Mouse (Mus musculus) hindbrain, postnatal 0 days (tissue): ENCODE data around the gene S1pr4. TPM values are rescaled to one million over a fixed set of nuclear protein-coding genes. Genes with fewer than 3 reads are reported as not detected.
A peak's percentile ranks its signal among the peaks of the same experiment; 100 is the strongest.

Source experiments
- ATAC-seq: fragments of 200-750 bp; cut with Nextera tagmentation; 2 replicates; pipeline ENCODE4 v1.8.0; 2017; ENCODE audit warnings: mild to moderate bottlenecking, moderate TSS enrichment, moderate library complexity
- DNase-seq: peaks from one replicate; pipeline ENCODE4 v3.0.0-alpha.2; 2015; ENCODE audit warnings: low spot score
- H3K27ac ChIP-seq: fragments of 300-500 bp; sonication (generic); 2 replicates; pipeline ENCODE4 v1.5.1; 2014; ENCODE audit warnings: mild to moderate bottlenecking
- H3K27me3 ChIP-seq: fragments of 300-500 bp; sonication (generic); 2 replicates; pipeline ENCODE4 v1.6.1; 2014; ENCODE audit warnings: low read length, mixed read lengths; ENCODE audit not compliant: insufficient read depth
- H3K36me3 ChIP-seq: fragments of 300-500 bp; sonication (generic); 2 replicates; pipeline ENCODE4 v1.6.1; 2014; ENCODE audit warnings: low read length, mixed read lengths; ENCODE audit not compliant: insufficient read depth
- H3K4me1 ChIP-seq: fragments of 300-500 bp; sonication (generic); 2 replicates; pipeline ENCODE4 v1.6.1; 2014; ENCODE audit warnings: antibody characterized with exemption, low read length, mixed read lengths; ENCODE audit not compliant: insufficient read depth
- H3K4me2 ChIP-seq: fragments of 300-500 bp; sonication (generic); 2 replicates; pipeline ENCODE4 v1.6.1; 2014; ENCODE audit warnings: low read depth, mild to moderate bottlenecking, low read length, moderate library complexity, mixed read lengths
- H3K4me3 ChIP-seq: fragments of 300-500 bp; sonication (generic); 2 replicates; pipeline ENCODE4 v1.5.1; 2014; ENCODE audit warnings: low read length
- H3K9ac ChIP-seq: fragments of 300-500 bp; sonication (generic); replicated peaks from 2 replicates; pipeline ENCODE4 v1.6.1; 2014; ENCODE audit warnings: mild to moderate bottlenecking, low read length, moderate library complexity, mixed read lengths
- H3K9me3 ChIP-seq: fragments of 300-500 bp; sonication (generic); 2 replicates; pipeline ENCODE4 v1.6.1; 2016; ENCODE audit warnings: low read length, mixed read lengths
- CTCF ChIP-seq: IDR thresholded peaks from 2 replicates; pipeline ENCODE4 v1.5.1; 2016; ENCODE audit warnings: antibody characterized with exemption, control low read depth, low read depth
- WGBS: fragments of 180-500 bp; shearing (Covaris S2); extraction: QIAGEN DNeasy Blood & Tissue Kit; methylation state at CpG from one replicate; pipeline ENCODE4 v1.1.7; 2014; 5-methylcytosine and 5-hydroxymethylcytosine counted together
- polyA plus RNA-seq: library from polyadenylated mRNA; unstranded; fragments of >200 nt; fragmentation: Nextera tagmentation; extraction: Ambion mirVana; gene quantifications from 2 replicates; pipeline ENCODE4 v1.2.1, GENCODE M21; 2015
- total RNA-seq: library from RNA; depleted of rRNA; stranded (reverse); fragments of >200 nt; gene quantifications from 2 replicates; pipeline ENCODE4 v1.2.3, GENCODE M21; 2014

S1pr4 gene
- total and polyA plus RNA-seq, 2 experiments from 2014 or later: 0.40 to 1.3 TPM

GRCm38 (mm10) chr10:81485060-81485449 lies 14.9 kb downstream of the S1pr4 start:
- no peak for TF ChIP-seq CTCF
- Histone ChIP-seq H3K27me3 (no peaks in the 10 kb centered on the region), H3K9ac (no peak overlapping the region), H3K36me3 (peaks cover 31% of the 10 kb centered on the region), H3K9me3 (no peaks in the 10 kb centered on the region), H3K4me3 (no peak overlapping the region), H3K4me2 (no peak overlapping the region), H3K27ac (peak overlapping the region; percentile 66; the same call in 1 of the 2 replicates), H3K4me1 (0 out of 2 replicates have a peak, but pooled peaks cover 5% of the 10 kb centered on the region)
- WGBS: 18% methylated on average over 2 of the region's 2 CpGs
- DNase-seq (peak; percentile 49), ATAC-seq (no peak)

- DNase-seq: peak; percentile 44
- no peak overlapping the region for H3K4me2 ChIP-seq
- no peak for ATAC-seq
- H3K36me3 ChIP-seq: peaks cover 26% of the 10 kb centered on the region
- WGBS: 41% methylated on average over 6 of the region's 6 CpGs
- peak overlapping the region; percentile 66 for H3K27ac ChIP-seq
- no peaks in the 10 kb centered on the region for H3K9me3 ChIP-seq
- no peaks in the 10 kb centered on the region for H3K27me3 ChIP-seq
- H3K4me3 ChIP-seq: no peak overlapping the region
- H3K9ac ChIP-seq: no peak overlapping the region; the same call in 1 of the 2 replicates
- 0 out of 2 replicates have a peak, but pooled peaks cover 5% of the 10 kb centered on the region for H3K4me1 ChIP-seq
- no peak for TF ChIP-seq CTCF
Observed at GRCm38 (mm10) chr10:81484441-81485059, 15.4 kb downstream of the S1pr4 start.

GRCm38 (mm10) chr10:81483983-81484382 lies 15.9 kb downstream of the S1pr4 start:
- H3K9ac ChIP-seq: no peak overlapping the region
- DNase-seq: peak; percentile 79
- WGBS: 19% methylated on average over 9 of the region's 9 CpGs
- 0 out of 2 replicates have a peak, but pooled peaks cover 5% of the 10 kb centered on the region for H3K4me1 ChIP-seq
- ATAC-seq: peak; percentile 38
- H3K4me2 ChIP-seq: no peak overlapping the region
- no peaks in the 10 kb centered on the region for H3K27me3 ChIP-seq
- H3K36me3 ChIP-seq: peaks cover 22% of the 10 kb centered on the region
- peak; percentile 75 for TF ChIP-seq CTCF
- H3K9me3 ChIP-seq: no peaks in the 10 kb centered on the region
- H3K4me3 ChIP-seq: no peak overlapping the region
- H3K27ac ChIP-seq: peak overlapping the region; percentile 66; the same call in 1 of the 2 replicates

GRCm38 (mm10) chr10:81482533-81482889 lies 17.4 kb downstream of the S1pr4 start, which contains the start of gene Celf5:
TSS of gene Celf5 (minus strand) at chr10:81482709.
- ATAC-seq (peak; percentile 66), DNase-seq (peak; percentile 82)
- H3K4me1 ChIP-seq: 0 out of 2 replicates have a peak, but pooled peaks cover 5% of the 10 kb centered on the region
- H3K9me3 ChIP-seq: no peaks in the 10 kb centered on the region
- peak within 1 kb of the TSS; percentile 85 for H3K27ac ChIP-seq
- WGBS: under 1% methylated on average over 32 of the region's 36 CpGs
- peak within 1 kb of the TSS; percentile 83 for H3K9ac ChIP-seq
- peak; percentile 59 for TF ChIP-seq CTCF
- H3K4me3 ChIP-seq: peak within 1 kb of the TSS; percentile 62
- H3K27me3 ChIP-seq: no peaks in the 10 kb centered on the region
- peak within 1 kb of the TSS; percentile 66 for H3K4me2 ChIP-seq
- H3K36me3 ChIP-seq: peaks cover 7% of the 10 kb centered on the region

DNA sequence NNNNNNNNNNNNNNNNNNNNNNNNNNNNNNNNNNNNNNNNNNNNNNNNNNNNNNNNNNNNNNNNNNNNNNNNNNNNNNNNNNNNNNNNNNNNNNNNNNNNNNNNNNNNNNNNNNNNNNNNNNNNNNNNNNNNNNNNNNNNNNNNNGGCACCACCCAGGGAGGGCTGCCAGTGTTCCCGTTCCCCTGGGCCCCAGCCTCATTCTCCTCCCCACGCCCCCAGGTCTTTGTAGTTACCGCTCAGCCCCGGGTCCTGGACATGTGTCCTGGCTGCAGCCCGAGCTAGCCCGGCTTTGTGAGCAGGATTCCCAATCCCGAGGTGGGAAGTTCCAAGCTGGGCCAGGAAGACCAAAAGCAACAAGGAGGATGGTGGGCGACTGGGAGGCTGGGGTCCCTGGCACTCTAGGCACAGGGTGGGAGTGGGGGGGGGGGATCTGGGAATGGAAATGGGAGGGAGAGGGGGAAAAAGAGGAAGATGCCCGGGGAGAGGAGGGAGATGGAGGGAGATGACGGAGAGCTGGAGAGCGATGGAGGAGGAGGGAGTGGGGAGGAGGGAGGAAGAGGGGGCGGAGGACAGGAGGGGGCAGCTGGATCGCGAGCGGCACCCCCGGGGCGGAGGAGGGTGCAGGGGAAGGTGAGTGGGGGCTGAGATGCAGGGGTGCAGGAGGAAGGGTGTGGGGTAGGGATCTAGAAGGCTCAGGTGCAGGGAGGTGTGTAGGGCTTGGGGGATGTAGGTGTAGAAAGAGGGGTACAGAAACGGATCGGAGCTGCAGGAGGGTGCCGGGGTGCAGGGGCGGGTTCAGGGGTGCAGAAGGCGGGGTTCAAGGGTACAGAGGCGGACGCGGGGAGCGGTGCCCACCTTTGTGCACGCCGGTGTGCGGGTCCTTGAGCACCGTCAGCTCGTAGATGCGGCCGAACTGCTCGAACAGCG lies 18.1 kb downstream of the S1pr4 start:
- peak overlapping the region; percentile 85 for H3K27ac ChIP-seq
- H3K36me3 ChIP-seq: peaks cover under 1% of the 10 kb centered on the region; the same call in 1 of the 2 replicates
- no peak for TF ChIP-seq CTCF
- H3K9me3 ChIP-seq: no peaks in the 10 kb centered on the region
- WGBS: under 1% methylated on average over 34 of the region's 35 CpGs
- H3K4me2 ChIP-seq: peak overlapping the region; percentile 66
- DNase-seq (peak; percentile 54), ATAC-seq (peak; percentile 25; the same call in 1 of the 2 replicates)
- H3K9ac ChIP-seq: peak overlapping the region; percentile 83
- 0 out of 2 replicates have a peak, but pooled peaks cover 5% of the 10 kb centered on the region for H3K4me1 ChIP-seq
- H3K4me3 ChIP-seq: peak overlapping the region; percentile 62
- H3K27me3 ChIP-seq: no peaks in the 10 kb centered on the region

- no peak overlapping the region for H3K27ac ChIP-seq
- WGBS: 89% methylated on average over 10 of the region's 10 CpGs
- H3K4me2 ChIP-seq: no peak overlapping the region
Observed at GRCm38 (mm10) chr10:81474461-81474860, 25.5 kb downstream of the S1pr4 start.

More at GRCm38 (mm10) chr10:81474461-81474860, 25.5 kb downstream of the S1pr4 start:
- Histone ChIP-seq H3K4me3 (no peak overlapping the region), H3K36me3 (no peaks in the 10 kb centered on the region), H3K9me3 (no peaks in the 10 kb centered on the region), H3K9ac (no peak overlapping the region), H3K4me1 (peaks cover 8% of the 10 kb centered on the region), H3K27me3 (0 out of 2 replicates have a peak, but pooled peaks cover 3% of the 10 kb centered on the region)
- no peak for TF ChIP-seq CTCF
- ATAC-seq (no peak), DNase-seq (no peak)
